Mouse (Mus musculus): ENCODE measurements around the gene Tubg2. TPM values are rescaled to one million over a fixed set of nuclear protein-coding genes. Genes with fewer than 3 reads are reported as not detected.

Tubg2 gene
- 25.1 and 25.6 TPM in 2 replicates for polyA plus RNA-seq (2012; rRNA removed)

GRCm38 (mm10) chr11:101155728-101156371, at the start of gene Tubg2:
TSS of gene Tubg2 (plus strand) at chr11:101155907.

GRCm38 (mm10) chr11:101119761-101120544, 35.8 kb upstream of the Tubg2 start, which contains the start of the genes Retreg3 and Tubg1:
TSS of gene Retreg3 (minus strand) at chr11:101119893.
TSS of gene Tubg1 (plus strand) at chr11:101119938.

GRCm38 (mm10) chr11:101170354-101170810, 14.7 kb downstream of the Tubg2 start, which contains the start of gene Cntnap1:
TSS of gene Cntnap1 (plus strand) at chr11:101170523.

GRCm38 (mm10) chr11:101170811-101171610, 15.3 kb downstream of the Tubg2 start, which contains the start of gene Plekhh3:
TSS of gene Plekhh3 (minus strand) at chr11:101171351.

GRCm38 (mm10) chr11:101174851-101175628, 19.3 kb downstream of the Tubg2 start, which contains the start of gene Ccr10:
TSS of gene Ccr10 (minus strand) at chr11:101175443.

Other genes starting within 250 kb of the Tubg2 start
- gene Stat3, start 216.4 kb upstream of the Tubg2 start, polyA plus RNA-seq (2012; rRNA removed), result 35.0 and 48.7 TPM in 2 replicates
- 20.4 and 38.1 TPM in 2 replicates for gene Cavin1, start 185.0 kb upstream of the Tubg2 start, polyA plus RNA-seq (2012; rRNA removed)
- 146 and 170 TPM in 2 replicates for gene Atp6v0a1, start 146.5 kb upstream of the Tubg2 start, polyA plus RNA-seq (2012; rRNA removed)
- gene Naglu, start 85.9 kb upstream of the Tubg2 start, polyA plus RNA-seq (2012; rRNA removed), result 9.0 and 11.7 TPM in 2 replicates
- gene Hsd17b1, start 77.5 kb upstream of the Tubg2 start, polyA plus RNA-seq (2012; rRNA removed), result 0.57 and 0.60 TPM in 2 replicates
- 53.2 and 56.6 TPM in 2 replicates for gene Coasy, start 73.3 kb upstream of the Tubg2 start, polyA plus RNA-seq (2012; rRNA removed)
- 55.4 and 59.4 TPM in 2 replicates for gene Mlx, start 68.6 kb upstream of the Tubg2 start, polyA plus RNA-seq (2012; rRNA removed)
- 26.7 and 35.7 TPM in 2 replicates for gene Psmc3ip, start 60.5 kb upstream of the Tubg2 start, polyA plus RNA-seq (2012; rRNA removed)
- gene Retreg3, start 36.0 kb upstream of the Tubg2 start, polyA plus RNA-seq (2012; rRNA removed), result 61.6 and 65.4 TPM in 2 replicates
- gene Tubg1, start 36.0 kb upstream of the Tubg2 start, polyA plus RNA-seq (2012; rRNA removed), result 30.2 and 32.6 TPM in 2 replicates
- gene Cntnap1, start 14.6 kb downstream of the Tubg2 start, polyA plus RNA-seq (2012; rRNA removed), result 3.3 and 5.1 TPM in 2 replicates
- gene Plekhh3, start 15.4 kb downstream of the Tubg2 start, polyA plus RNA-seq (2012; rRNA removed), result 8.5 and 12.1 TPM in 2 replicates
- 0.16 and 0.34 TPM in 2 replicates for gene Ccr10, start 19.5 kb downstream of the Tubg2 start, polyA plus RNA-seq (2012; rRNA removed)
- gene Ezh1, start 70.6 kb downstream of the Tubg2 start, polyA plus RNA-seq (2012; rRNA removed), result 27.4 and 32.0 TPM in 2 replicates
- 61.7 and 80.4 TPM in 2 replicates for gene Ramp2, start 90.1 kb downstream of the Tubg2 start, polyA plus RNA-seq (2012; rRNA removed)
- 67.6 and 69.5 TPM in 2 replicates for gene Vps25, start 97.8 kb downstream of the Tubg2 start, polyA plus RNA-seq (2012; rRNA removed)
- gene Wnk4, start 104.7 kb downstream of the Tubg2 start, polyA plus RNA-seq (2012; rRNA removed), result 5.1 and 10.7 TPM in 2 replicates
- gene Cntd1, start 123.1 kb downstream of the Tubg2 start, polyA plus RNA-seq (2012; rRNA removed), result 0.93 and 1.1 TPM in 2 replicates
- 153 and 181 TPM in 2 replicates for gene Coa3, start 123.2 kb downstream of the Tubg2 start, polyA plus RNA-seq (2012; rRNA removed)
- gene Becn1, start 146.4 kb downstream of the Tubg2 start, polyA plus RNA-seq (2012; rRNA removed), result 116 and 133 TPM in 2 replicates
- gene Psme3, start 160.3 kb downstream of the Tubg2 start, polyA plus RNA-seq (2012; rRNA removed), result 118 and 123 TPM in 2 replicates
- gene Aoc2, start 169.2 kb downstream of the Tubg2 start, polyA plus RNA-seq (2012; rRNA removed), result 9.5 and 10.2 TPM in 2 replicates
- gene Aoc3, start 174.7 kb downstream of the Tubg2 start, polyA plus RNA-seq (2012; rRNA removed), result 0.27 and 0.85 TPM in 2 replicates
- not detected in 2 replicates for gene G6pc, start 211.7 kb downstream of the Tubg2 start, polyA plus RNA-seq (2012; rRNA removed)